Mouse (Mus musculus) C3H10T1/2 (cell line): ENCODE measurements around the gene Gm5795. TPM values are rescaled to one million over a fixed set of nuclear protein-coding genes. Genes with fewer than 3 reads are reported as not detected.

Source experiments
- polyA plus RNA-seq, 2 experiments: library from polyadenylated mRNA; unstranded; fragments of >200 nt; fragmentation: generic; extraction: Trizol; gene quantifications; one replicate each; pipeline ENCODE4 v1.2.1; 2012; ENCODE audit warnings: missing spikeins in 2 of 2

The Gm5795 gene
- polyA plus RNA-seq, result not detected

GRCm38 (mm10) chr14:3187955-3188354, at the start of gene Gm5795:
Gene Gm5795 (plus strand): TSS chr14:3188255.

DNA sequence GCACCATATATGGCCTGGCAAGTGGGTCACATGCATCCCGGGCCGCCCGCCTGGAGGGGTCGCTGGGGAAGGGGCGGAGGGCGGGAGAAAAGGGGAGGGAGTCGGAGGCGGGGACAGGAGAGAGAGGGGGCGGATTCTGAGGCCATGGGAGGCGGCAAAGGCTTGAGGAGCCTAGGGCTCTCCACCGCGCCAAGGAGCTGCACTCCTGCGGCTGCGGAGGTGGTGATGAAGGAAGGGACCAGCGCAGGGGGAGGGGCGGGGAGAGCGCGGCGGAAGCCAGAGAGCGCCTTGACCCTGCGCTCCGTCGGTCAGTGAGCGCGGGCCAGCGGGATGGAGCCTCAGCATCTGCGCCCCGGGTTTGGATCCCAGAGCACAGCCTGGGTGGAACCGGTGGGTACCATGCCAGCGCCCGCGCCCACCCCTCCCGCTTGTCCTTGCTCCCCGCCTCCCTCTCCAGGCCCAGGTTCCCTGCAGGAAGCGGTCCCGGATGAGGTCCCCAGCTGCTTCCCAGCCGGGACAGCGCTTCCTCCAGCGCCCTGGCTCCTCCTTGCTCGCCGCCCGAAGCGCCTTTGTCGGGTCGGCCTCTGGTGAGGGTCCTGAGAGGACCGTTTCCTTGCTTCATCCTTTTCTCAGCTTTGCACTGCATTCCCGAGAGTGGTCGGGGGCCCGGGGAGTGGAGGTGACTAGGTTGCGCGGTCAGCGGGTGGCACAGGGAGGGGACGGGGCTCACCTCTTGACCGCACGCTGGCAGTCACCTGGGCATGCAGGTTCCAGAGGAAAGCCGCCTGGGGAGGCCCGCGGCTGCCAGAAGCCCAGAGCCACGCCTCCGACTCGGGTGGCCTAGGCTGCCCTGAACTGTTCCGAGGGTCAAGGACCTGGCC, 20.5 kb downstream of the Gm5795 start, which contains the start of gene D830030K20Rik:
TSS of gene D830030K20Rik (plus strand) at position 217 of the 881 bp plus-strand sequence.

Other genes starting within 250 kb of the Gm5795 start
- not detected for gene Gm2888, start 158.3 kb upstream of the Gm5795 start, polyA plus RNA-seq
- not detected for gene Gm2897, start 139.0 kb upstream of the Gm5795 start, polyA plus RNA-seq
- gene Gm10340, start 54.3 kb upstream of the Gm5795 start, polyA plus RNA-seq, result not detected
- gene D830030K20Rik, start 20.2 kb downstream of the Gm5795 start, polyA plus RNA-seq, result not detected
- gene Gm2956, start 144.4 kb downstream of the Gm5795 start, polyA plus RNA-seq, result not detected
- not detected for gene Gm10413, start 206.8 kb downstream of the Gm5795 start, polyA plus RNA-seq
- not detected for gene Gm10409, start 224.4 kb downstream of the Gm5795 start, polyA plus RNA-seq
- gene Gm3005, start 239.8 kb downstream of the Gm5795 start, polyA plus RNA-seq, result not detected